Mouse (Mus musculus): ENCODE measurements around the gene Tmeff2. TPM values are rescaled to one million over a fixed set of nuclear protein-coding genes. Genes with fewer than 3 reads are reported as not detected.

Gene Tmeff2
- polyA plus RNA-seq, 1 experiment from 2014 or later, result 3.9 TPM

- Histone ChIP-seq H3K9me3 (ENCODE audit: low read length) (no peaks in the 10 kb centered on the region), H3K4me2 (replicated peaks; ENCODE audit: low read depth, low read length) (no peak overlapping the region), H3K27ac (ENCODE audit: low read length) (no peak overlapping the region), H3K36me3 (ENCODE audit: insufficient read depth, low read length) (no peaks in the 10 kb centered on the region), H3K9ac (replicated peaks; ENCODE audit: low read length) (no peak overlapping the region), H3K27me3 (ENCODE audit: insufficient read depth, low read length) (no peaks in the 10 kb centered on the region), H3K4me1 (ENCODE audit: insufficient read depth, low read length) (0 out of 2 replicates have a peak, but pooled peaks cover 10% of the 10 kb centered on the region), H3K4me3 (ENCODE audit: low read length) (no peak overlapping the region)
- WGBS, result 63% methylated on average over 2 of the region's 2 CpGs
- no peak for ATAC-seq (ENCODE audit: low FRiP score, low TSS enrichment)
Measured at GRCm38 (mm10) chr1:51152017-51152416, 251.6 kb downstream of the Tmeff2 start.

DNA sequence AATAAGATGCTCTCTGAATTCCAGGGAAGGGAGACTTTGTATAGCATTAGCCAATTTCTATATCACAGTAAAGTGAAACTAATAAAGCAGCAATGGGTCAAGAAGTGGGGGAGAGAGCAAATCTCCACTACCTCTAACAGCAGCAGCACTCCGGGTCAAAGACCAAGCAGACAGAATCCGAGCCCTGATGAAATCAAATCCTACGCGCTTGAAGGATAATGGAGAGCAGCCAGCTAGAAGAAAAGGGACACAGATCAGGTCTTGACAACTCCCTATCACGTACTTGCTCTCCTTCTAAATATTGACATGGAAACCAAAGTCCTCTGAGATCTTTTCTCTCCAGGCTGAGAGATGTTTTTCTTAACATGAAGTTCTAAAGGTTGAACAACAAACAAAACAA, 252.4 kb downstream of the Tmeff2 start:
- H3K9me3 ChIP-seq (ENCODE audit: low read length), result no peaks in the 10 kb centered on the region
- H3K36me3 ChIP-seq (ENCODE audit: insufficient read depth, low read length), result no peaks in the 10 kb centered on the region
- no peak overlapping the region for H3K4me2 ChIP-seq (replicated peaks; ENCODE audit: low read depth, low read length)
- no peak overlapping the region for H3K27ac ChIP-seq (ENCODE audit: low read length)
- no peak for ATAC-seq (ENCODE audit: low FRiP score, low TSS enrichment)
- H3K4me3 ChIP-seq (ENCODE audit: low read length), result no peak overlapping the region
- H3K27me3 ChIP-seq (ENCODE audit: insufficient read depth, low read length), result no peaks in the 10 kb centered on the region
- 29% methylated on average over 5 of the region's 5 CpGs for WGBS
- 0 out of 2 replicates have a peak, but pooled peaks cover 10% of the 10 kb centered on the region for H3K4me1 ChIP-seq (ENCODE audit: insufficient read depth, low read length)
- no peak overlapping the region for H3K9ac ChIP-seq (replicated peaks; ENCODE audit: low read length)

DNA sequence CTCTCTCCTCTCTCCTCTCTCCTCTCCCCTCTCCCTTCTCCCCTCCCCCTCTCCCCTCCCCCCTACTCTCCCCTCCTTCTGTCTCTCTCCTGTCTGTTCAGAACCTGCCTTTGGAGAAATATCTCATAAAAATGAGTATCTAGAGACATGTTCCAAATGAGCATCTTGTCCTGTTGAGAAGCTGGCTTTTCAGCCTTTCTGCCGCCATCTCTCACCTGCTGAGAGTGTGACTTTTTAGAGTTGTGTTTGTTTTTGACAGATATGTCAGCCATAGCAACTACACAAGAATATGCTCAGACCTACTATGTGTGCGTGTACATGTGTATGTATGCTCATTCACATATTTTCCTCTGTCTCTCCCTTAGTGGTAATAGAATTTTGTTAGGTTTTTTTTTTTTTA, 283.8 kb downstream of the Tmeff2 start:
- no peaks in the 10 kb centered on the region for H3K9me3 ChIP-seq (ENCODE audit: low read length)
- no peak overlapping the region for H3K4me2 ChIP-seq (replicated peaks; ENCODE audit: low read depth, low read length)
- no peaks in the 10 kb centered on the region for H3K36me3 ChIP-seq (ENCODE audit: insufficient read depth, low read length)
- no peak overlapping the region for H3K9ac ChIP-seq (replicated peaks; ENCODE audit: low read length)
- no peaks in the 10 kb centered on the region for H3K4me1 ChIP-seq (ENCODE audit: insufficient read depth, low read length)
- no peak for ATAC-seq (ENCODE audit: low FRiP score, low TSS enrichment)
- H3K27ac ChIP-seq (ENCODE audit: low read length), result no peak overlapping the region
- H3K27me3 ChIP-seq (ENCODE audit: insufficient read depth, low read length), result no peaks in the 10 kb centered on the region
- WGBS, result 93% methylated on average over 2 of the region's 2 CpGs
- no peak overlapping the region for H3K4me3 ChIP-seq (ENCODE audit: low read length)

DNA sequence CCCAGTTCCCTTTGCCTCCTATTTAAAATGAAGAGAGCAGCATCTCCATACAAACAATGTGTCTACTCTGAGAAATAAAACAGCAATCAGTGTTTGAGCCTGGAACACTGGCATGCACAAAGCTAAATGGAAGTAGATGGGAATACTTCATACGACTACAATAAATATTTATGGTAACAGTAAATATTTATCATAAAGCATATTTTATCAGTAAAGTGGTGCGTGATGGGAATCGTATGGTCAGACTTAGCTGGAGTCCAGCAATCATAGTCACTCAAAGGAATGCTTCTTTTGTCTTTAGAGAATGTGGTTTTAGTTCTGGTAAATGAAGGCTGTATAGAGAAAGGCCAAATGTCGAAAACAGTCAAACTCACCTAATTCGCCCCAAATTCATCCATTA, 288.6 kb downstream of the Tmeff2 start:
- WGBS, result 93% methylated on average over 5 of the region's 5 CpGs
- H3K9ac ChIP-seq (replicated peaks; ENCODE audit: low read length), result no peak overlapping the region
- H3K36me3 ChIP-seq (ENCODE audit: insufficient read depth, low read length), result no peaks in the 10 kb centered on the region
- H3K27ac ChIP-seq (ENCODE audit: low read length), result no peak overlapping the region
- H3K4me2 ChIP-seq (replicated peaks; ENCODE audit: low read depth, low read length), result no peak overlapping the region
- H3K9me3 ChIP-seq (ENCODE audit: low read length), result no peaks in the 10 kb centered on the region
- H3K4me3 ChIP-seq (ENCODE audit: low read length), result no peak overlapping the region
- ATAC-seq (ENCODE audit: low FRiP score, low TSS enrichment), result no peak
- H3K4me1 ChIP-seq (ENCODE audit: insufficient read depth, low read length), result no peaks in the 10 kb centered on the region
- H3K27me3 ChIP-seq (ENCODE audit: insufficient read depth, low read length), result no peaks in the 10 kb centered on the region

- no peaks in the 10 kb centered on the region for H3K9me3 ChIP-seq (ENCODE audit: low read length)
- H3K36me3 ChIP-seq (ENCODE audit: insufficient read depth, low read length), result no peaks in the 10 kb centered on the region
- ATAC-seq (ENCODE audit: low FRiP score, low TSS enrichment), result no peak
- no peak overlapping the region for H3K4me2 ChIP-seq (replicated peaks; ENCODE audit: low read depth, low read length)
- H3K27ac ChIP-seq (ENCODE audit: low read length), result no peak overlapping the region
- H3K4me3 ChIP-seq (ENCODE audit: low read length), result no peak overlapping the region
- H3K27me3 ChIP-seq (ENCODE audit: insufficient read depth, low read length), result no peaks in the 10 kb centered on the region
- H3K9ac ChIP-seq (replicated peaks; ENCODE audit: low read length), result no peak overlapping the region
- H3K4me1 ChIP-seq (ENCODE audit: insufficient read depth, low read length), result no peaks in the 10 kb centered on the region
Measured at GRCm38 (mm10) chr1:51191253-51191652, 290.8 kb downstream of the Tmeff2 start.

DNA sequence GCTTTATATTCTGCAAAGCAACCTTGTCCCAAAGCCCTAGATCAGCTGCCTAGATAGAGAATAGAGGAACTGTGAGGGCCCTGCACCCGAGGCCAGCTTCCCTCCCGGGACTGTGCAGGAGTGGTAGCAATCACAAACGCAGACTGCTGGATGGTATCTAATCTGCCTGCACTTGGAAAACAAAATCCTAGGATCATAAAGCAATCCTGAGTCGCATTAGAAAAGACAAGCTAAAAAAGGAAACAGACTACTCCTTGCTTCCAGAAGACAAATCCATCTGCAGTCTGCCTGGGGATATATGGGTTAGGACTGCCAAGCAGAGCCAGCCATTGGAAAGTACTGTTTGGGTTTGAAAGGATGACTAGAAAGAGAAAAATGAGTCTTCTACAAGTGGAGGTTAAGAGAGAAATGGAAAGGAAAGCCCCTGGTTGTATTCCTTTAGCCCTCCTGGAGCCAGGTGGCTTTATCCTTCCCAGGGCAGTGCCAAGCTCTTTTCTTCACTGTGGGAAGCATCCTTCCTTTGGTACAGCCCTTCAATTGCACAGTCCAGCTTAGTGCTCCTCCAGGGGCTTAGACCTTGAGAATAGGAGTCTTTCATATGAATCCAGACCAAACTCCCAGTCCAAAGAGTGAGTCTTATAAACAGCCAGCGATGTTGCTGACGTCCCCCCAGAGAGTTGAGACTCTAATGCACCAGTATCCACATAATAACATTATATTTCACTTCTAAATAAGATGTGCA, 291.6 kb downstream of the Tmeff2 start:
- H3K9ac ChIP-seq (replicated peaks; ENCODE audit: low read length), result no peak overlapping the region
- no peak for ATAC-seq (ENCODE audit: low FRiP score, low TSS enrichment)
- H3K27me3 ChIP-seq (ENCODE audit: insufficient read depth, low read length), result no peaks in the 10 kb centered on the region
- no peak overlapping the region for H3K27ac ChIP-seq (ENCODE audit: low read length)
- no peaks in the 10 kb centered on the region for H3K9me3 ChIP-seq (ENCODE audit: low read length)
- no peak overlapping the region for H3K4me3 ChIP-seq (ENCODE audit: low read length)
- no peak overlapping the region for H3K4me2 ChIP-seq (replicated peaks; ENCODE audit: low read depth, low read length)
- H3K4me1 ChIP-seq (ENCODE audit: insufficient read depth, low read length), result no peaks in the 10 kb centered on the region
- WGBS, result 59% methylated on average over 6 of the region's 6 CpGs
- H3K36me3 ChIP-seq (ENCODE audit: insufficient read depth, low read length), result no peaks in the 10 kb centered on the region

DNA sequence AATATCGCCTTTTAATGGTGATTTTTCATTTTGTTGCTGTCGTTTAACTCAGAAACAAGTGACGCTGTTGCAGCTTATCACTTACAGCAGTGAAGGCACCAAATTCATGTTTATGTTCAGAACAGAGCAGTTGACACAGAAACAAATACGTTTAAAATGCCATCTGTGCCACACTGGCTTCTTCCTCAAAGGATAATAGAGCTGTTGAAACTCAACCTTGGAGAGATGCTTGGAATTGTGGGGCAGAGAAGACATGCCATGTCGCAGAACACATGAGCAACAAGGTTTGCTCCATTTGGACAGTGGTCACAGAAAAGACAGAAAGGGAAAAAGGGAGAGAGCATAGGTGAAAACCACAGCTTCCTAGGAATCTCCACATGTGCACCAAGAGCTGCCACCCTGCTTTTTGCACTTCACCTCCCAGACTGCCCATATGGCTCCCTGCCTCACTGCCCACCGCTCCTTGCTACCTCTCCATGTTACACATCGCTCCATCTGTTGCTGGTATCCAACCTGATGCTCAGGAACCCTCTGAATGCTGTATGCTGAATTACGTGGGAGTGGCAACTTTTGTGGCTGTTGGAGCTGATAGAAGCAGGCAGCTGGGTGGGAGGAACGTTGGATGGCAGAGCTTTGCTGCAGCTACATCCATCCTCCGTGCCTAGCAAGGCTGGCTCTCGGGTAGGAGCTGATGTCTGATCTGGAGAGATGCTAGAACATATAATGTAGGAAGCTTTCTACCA, 298.8 kb downstream of the Tmeff2 start:
- Histone ChIP-seq H3K36me3 (ENCODE audit: insufficient read depth, low read length) (no peaks in the 10 kb centered on the region), H3K27ac (ENCODE audit: low read length) (no peak overlapping the region), H3K9me3 (ENCODE audit: low read length) (no peaks in the 10 kb centered on the region), H3K27me3 (ENCODE audit: insufficient read depth, low read length) (no peaks in the 10 kb centered on the region), H3K4me1 (ENCODE audit: insufficient read depth, low read length) (no peaks in the 10 kb centered on the region), H3K4me2 (replicated peaks; ENCODE audit: low read depth, low read length) (no peak overlapping the region), H3K4me3 (ENCODE audit: low read length) (no peak overlapping the region), H3K9ac (replicated peaks; ENCODE audit: low read length) (no peak overlapping the region)
- WGBS, result 79% methylated on average over 11 of the region's 11 CpGs
- ATAC-seq (ENCODE audit: low FRiP score, low TSS enrichment), result no peak

GRCm38 (mm10) chr1:51199954-51200353, 299.5 kb downstream of the Tmeff2 start:
- 98% methylated on average over 3 of the region's 3 CpGs for WGBS
- no peaks in the 10 kb centered on the region for H3K4me1 ChIP-seq (ENCODE audit: insufficient read depth, low read length)
- no peaks in the 10 kb centered on the region for H3K9me3 ChIP-seq (ENCODE audit: low read length)
- H3K27me3 ChIP-seq (ENCODE audit: insufficient read depth, low read length), result no peaks in the 10 kb centered on the region
- H3K4me2 ChIP-seq (replicated peaks; ENCODE audit: low read depth, low read length), result no peak overlapping the region
- no peak overlapping the region for H3K4me3 ChIP-seq (ENCODE audit: low read length)
- H3K36me3 ChIP-seq (ENCODE audit: insufficient read depth, low read length), result no peaks in the 10 kb centered on the region
- no peak overlapping the region for H3K27ac ChIP-seq (ENCODE audit: low read length)
- no peak for ATAC-seq (ENCODE audit: low FRiP score, low TSS enrichment)
- H3K9ac ChIP-seq (replicated peaks; ENCODE audit: low read length), result no peak overlapping the region

DNA sequence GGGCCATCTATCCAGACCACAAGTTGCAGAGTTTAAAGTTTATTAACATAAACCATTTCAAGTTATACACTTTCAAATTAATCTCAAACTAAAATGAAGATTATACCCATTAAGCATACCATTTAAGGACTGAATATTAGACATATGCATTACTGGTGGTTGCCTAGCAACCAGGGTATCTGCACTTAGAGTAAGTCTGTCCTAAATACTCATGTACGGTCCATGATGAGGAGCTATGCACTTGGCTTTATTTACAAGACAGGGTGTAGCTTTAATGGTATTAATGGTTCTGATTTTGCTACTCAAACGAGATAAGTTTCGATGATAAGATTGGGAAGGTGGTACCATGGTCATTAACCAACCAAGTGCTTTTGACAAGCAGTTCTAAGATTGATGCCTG, 315.2 kb downstream of the Tmeff2 start:
- no peak overlapping the region for H3K4me2 ChIP-seq (replicated peaks; ENCODE audit: low read depth, low read length)
- WGBS, result 84% methylated on average over 3 of the region's 3 CpGs
- H3K27ac ChIP-seq (ENCODE audit: low read length), result no peak overlapping the region
- no peaks in the 10 kb centered on the region for H3K4me1 ChIP-seq (ENCODE audit: insufficient read depth, low read length)
- H3K9ac ChIP-seq (replicated peaks; ENCODE audit: low read length), result no peak overlapping the region
- H3K36me3 ChIP-seq (ENCODE audit: insufficient read depth, low read length), result no peaks in the 10 kb centered on the region
- H3K4me3 ChIP-seq (ENCODE audit: low read length), result no peak overlapping the region
- H3K9me3 ChIP-seq (ENCODE audit: low read length), result no peaks in the 10 kb centered on the region
- H3K27me3 ChIP-seq (ENCODE audit: insufficient read depth, low read length), result no peaks in the 10 kb centered on the region
- no peak for ATAC-seq (ENCODE audit: low FRiP score, low TSS enrichment)

Measured in kidney, embryonic 16.5 days (tissue).